Mouse (Mus musculus) urinary bladder, adult 2 months (tissue): ENCODE measurements around the gene 1700092M07Rik. TPM values are rescaled to one million over a fixed set of nuclear protein-coding genes. Genes with fewer than 3 reads are reported as not detected.

Experiments
- DNase-seq: peaks from one replicate; pipeline ENCODE4 v3.0.0; 2022; ENCODE audit warnings: low spot score
- polyA plus RNA-seq: library from polyadenylated mRNA; depleted of rRNA; stranded (reverse); fragments of >200 nt; gene quantifications from 2 replicates; pipeline ENCODE4 v1.2.3, GENCODE M21; 2012

The 1700092M07Rik gene
- polyA plus RNA-seq, 1 experiment = 0.19 TPM

DNA sequence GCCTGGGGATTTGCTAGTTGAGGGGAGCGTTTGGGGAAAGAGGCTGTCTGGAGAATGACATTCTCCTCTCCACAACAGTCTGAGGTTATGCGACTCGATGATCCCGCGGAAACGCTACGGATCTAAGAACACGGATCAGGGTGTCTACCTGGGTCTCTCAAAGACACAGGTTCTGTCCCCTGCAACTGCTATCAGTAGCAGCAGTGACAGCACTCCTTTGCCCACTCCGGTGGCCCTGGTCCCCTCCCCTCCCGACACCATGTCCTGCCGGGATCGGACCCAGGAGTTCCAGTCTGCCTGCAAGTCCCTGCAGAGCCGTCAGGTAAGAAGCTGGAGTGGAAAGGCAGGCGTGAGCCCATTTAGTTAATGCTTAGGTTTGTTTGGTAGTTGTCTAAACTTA, 1.7 kb downstream of the 1700092M07Rik start:
- no peak for DNase-seq

DNA sequence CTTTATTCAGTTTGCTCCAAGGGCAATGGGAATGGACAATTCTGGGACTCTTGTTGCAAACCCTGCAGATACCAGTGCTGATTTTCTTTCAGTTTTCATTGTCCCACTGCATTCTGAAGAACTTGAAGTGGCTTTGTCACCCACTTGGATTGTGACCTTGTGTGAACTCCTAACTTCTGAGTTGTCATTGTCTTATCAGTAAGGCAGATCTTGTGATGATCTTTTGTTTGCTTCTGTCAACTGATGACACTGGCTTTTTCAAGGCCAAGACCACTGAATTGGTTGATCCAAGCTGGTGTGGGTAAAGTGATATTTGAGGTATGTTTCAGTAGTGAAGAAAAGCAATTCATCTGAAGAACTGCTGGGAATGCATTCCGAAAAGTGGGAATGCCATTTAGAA, 4.9 kb downstream of the 1700092M07Rik start:
- DNase-seq = no peak

DNA sequence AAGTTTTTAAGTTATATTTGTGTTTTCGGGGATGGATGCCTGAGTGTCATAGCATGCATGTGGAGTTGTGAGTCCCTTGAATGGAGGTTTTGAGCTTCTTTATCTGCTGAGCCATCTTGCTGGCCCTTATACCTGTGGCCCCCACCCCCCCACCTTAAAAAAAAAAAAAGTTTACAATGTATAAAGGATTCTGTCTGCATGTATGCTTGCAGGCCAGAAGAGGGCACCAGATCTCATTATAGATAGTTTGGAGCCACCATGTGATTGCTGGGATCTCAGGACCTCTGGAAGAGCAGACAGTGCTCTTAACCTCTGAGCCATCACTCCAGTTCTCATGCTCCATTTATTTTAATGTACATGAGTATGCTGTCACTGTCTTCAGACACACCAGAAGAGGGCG, 6.8 kb downstream of the 1700092M07Rik start:
- no peak for DNase-seq

DNA sequence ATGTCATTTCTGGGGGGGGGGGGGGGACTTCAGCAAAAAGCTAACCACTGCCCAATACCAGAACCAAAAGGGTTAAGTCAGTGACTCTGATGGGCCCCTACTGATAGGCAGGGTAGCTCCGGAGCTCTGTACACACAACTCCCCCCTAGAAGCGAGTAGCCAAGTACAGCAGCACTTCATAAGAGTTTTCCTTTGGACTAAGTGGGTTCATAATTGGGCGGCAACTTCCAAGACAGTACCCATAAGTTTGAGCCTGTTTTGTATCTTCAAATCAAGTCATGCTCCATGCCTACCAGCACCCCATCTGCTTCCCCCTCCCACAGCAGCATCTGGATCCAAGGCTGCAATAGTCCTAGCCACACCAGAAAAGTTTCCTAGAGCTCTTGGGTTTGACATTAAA, 15.1 kb downstream of the 1700092M07Rik start:
- no peak for DNase-seq

DNA sequence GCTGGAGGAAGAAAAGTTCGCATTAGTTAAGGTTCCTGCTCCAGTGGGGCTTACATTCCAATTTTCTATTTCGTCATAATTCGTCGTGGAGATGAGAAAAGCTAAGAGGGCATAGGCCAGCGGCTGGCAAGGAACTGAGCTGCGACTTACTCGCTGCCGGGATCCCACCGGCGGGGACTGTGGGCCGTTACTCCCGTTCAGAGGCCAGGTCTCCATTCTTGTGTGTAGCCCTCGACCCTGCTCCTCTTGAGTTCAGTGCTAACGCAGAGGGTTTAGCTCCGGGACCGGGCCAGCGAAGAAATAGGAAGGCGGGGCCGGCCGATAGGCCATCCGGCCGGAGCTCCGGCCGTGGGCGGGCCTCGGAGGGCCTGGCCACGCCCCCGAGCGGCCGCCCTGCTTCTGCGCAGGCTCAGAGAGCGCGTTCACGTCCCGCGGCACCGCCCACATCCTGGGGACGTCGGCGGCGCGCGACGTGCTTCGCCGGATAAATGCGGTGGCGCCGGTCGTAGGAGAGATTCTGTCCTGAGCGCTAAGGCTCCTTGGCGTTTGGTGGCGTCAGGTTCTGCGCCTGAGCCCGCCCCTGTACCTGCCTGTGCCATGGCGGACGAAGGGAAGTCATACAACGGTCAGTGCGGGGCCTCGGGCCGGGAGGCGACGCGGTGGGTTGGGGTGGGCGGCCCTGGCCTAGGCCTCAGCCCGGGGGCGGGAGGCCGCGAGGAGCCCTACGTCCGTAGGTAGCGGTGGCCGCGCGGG, 16.3 kb downstream of the 1700092M07Rik start, which contains the start of gene Nxf1:
Gene Nxf1, plus strand, starts transcription at position 439 of the 753 bp plus-strand sequence.
- DNase-seq = peak; percentile 91

DNA sequence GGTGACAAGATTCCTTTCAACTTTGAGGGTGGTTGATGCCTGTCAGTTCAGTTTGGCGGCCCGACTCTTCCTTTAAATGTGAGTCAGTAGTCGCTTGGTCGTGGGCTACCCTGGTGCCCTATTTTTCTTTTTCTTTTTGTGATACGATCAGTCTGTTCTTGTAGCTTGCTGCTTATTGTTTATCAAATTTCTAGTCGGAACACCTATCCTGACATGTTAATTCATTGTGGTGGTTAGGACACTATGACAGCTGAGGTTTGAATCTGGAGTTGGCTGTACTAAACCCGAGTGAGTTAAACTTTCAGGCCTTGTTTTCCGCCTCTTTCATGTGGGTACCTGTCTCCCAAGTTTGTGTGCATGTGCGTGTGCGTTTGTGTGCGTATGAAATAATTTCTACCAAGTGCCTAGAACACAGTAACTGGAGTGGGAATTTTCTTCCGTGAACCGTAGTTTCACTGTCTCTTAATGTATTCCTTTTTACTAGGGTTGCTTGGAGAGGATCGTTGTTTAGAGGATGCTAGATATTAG, 17.0 kb downstream of the 1700092M07Rik start:
- no peak for DNase-seq

DNA sequence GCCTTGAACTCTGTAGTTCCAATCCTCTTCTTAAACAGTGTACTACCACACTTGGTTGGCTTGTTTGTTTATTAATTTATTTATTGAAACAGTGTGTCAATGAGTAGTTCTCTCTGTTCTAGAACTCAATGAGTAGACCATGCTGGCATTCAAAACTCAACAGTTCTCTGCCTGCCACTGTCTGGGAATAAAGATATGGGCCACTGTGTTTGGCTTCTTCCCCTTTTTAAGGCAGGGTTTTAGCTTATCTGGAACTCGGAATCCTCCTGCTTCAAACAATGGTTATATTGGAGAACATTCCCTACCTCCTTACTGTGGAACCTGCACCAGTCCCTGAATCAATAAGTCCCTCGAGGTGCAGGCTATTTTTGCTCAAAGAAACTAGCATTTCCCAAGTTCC, 18.4 kb downstream of the 1700092M07Rik start:
- no peak for DNase-seq

DNA sequence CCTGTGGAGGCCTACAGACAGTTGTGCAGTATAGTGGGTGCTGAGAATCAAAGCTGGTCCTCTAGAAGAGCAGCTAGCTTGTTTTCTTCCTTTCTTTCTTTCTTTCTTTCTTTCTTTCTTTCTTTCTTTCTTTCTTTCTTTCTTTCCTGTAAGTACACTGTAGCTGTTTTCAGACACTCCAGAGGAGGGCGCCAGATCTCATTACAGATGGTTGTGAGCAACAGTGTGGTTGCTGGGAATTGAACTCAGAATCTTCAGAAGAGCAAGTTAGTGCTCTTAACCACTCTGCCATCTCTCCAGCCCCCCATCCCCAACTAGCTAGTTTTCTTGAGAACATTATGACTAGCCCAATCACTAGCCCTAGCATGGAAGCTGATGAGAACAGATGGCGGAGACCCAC, 20.2 kb downstream of the 1700092M07Rik start:
- no peak for DNase-seq

DNA sequence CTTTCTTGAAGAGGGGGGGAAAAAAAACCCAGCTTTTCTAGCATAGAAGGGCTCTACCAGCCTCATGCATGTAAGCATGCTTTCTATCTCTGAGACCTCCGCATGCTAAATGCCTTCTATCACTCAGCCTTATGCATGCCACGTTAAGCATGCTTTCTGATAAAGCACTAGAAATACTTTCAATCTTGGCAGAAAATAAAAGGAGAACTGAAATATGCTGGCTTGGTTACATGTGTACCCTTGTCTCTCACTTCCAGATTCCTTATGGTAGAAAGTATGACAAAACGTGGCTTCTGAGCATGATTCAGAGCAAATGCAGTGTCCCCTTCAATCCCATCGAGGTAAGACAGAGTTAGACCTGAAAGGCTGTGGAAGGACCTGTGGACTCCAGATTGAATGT, 22.8 kb downstream of the 1700092M07Rik start:
- no peak for DNase-seq

DNA sequence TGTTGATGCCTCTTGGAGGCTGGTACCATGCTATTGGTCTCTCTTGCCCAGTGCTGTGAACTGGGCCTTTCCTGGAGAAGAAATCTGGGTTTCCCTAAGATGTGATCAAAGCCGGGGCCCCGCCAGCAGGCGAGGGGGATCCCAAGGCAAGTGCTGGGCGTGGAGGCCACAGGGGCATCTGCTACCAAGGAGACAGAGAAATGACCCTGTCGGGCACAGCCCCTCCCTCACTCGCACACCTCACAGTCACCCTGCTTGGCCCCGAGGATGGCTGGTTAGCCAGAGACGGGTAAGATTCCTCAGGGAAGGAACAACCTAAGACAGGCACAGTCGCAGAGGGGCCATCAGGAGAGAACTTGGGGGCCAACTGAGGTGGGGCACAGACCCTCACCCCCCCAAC, 25.0 kb downstream of the 1700092M07Rik start:
- no peak for DNase-seq

DNA sequence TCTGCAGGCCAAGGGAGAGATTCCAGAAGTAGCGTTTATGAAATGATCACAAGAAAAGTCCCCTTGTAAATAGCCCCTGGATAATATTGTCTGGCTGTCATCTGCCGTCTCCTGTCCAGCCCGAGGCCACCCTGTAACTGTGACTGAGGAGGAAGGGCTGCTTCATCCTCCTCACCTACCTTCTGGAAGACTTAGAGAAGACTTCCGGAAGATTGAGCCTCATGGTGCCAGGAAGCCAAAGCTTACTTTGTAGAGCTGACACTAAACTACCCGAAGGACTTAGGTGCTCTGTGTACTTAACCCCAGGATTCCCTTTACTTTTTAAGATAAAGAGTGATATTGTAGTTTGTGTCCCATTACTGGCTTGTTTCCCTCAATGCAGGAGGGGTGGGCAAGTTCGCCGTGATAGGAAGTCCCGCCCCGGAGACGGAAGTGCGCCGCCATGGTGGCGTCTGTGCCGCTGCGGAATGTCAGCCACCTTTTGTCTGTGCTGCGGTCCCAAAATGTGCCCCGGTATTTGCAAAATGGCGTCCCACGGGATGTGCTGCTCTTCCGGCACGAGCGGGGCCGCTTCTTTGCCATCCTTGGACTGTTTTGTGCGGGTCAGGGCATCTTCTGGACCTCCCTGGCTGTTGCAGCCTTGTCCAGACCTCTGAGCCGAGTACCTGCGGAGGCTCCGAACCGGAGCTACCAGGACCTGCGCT, 30.2 kb downstream of the 1700092M07Rik start, which contains the start of gene Tmem223:
Gene Tmem223, plus strand, starts transcription at position 430 of the 704 bp plus-strand sequence.
- peak; percentile 65 for DNase-seq

DNA sequence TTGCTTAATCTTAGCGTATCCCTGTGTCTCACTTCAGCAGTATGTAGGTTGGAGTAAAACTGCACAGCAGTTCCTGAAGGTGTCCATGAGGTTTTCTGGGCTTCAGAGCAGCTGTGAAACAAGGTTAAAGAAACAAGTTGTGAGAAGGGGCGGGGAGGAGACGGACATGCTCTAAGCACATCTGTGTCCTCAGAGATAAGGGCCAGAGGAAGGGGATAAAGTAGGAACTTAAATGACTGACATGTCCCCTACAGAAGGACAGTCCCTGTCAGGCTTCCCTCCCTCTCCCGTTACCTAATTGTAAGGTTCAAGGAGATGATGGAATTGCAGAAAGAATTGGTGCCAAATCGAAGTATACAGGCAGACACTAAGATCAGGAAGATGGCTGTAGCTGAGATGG, 32.5 kb downstream of the 1700092M07Rik start:
- DNase-seq = no peak

DNA sequence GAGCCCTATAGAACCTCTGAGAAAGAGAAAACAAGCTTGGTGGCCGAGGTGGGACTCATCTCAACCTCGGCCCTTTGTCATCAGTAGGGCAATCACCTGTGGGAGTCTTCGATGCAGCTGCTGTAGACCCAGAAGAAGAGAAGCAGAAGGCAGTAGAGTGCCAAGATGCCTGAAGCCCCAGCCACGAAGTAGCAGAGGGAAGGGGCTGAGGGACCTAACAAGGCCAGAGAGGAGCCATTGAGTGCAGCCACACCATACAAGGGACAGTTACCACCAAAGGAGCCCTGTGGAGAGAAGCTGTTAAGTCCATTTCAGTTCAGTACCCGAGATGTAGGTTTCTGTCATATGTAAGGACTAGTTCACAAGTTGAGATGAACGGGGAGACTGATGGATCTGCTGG, 32.9 kb downstream of the 1700092M07Rik start:
- DNase-seq = no peak

DNA sequence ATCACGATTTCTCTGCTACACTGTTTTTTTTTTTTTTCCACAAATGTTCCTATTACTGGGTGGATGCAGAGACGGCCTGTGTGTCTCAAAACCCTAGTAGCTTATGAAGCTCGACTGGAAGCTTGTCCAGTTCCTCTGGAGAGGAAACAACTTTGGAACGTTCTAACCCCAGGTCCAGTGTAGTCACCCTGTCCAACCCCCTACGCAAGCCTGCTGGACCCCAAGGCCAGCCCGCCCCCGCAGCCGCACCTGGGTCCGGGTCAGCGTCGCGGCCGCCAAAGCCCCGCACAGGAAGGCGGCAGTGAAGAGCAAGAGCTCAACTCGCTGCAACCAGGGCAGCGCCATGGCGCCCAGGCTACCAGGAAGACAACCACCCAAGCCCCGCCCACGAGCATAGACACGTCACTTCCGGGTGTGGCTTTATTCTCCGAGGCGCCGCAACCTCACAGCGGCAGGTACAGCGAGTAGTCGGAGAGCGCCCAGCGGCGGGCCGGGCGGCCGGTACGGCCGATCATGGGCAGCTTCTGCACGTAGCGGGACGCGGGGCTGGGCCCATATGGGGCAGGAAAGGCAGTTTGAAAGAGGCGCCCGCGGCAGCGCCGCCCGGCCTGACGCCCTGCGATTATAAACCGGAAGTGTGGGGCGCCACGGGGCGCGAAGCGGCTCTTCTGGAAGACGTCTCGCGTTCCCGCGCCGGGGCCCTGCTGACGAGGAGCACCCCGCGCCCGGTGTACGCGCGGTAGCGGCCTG, 33.7 kb downstream of the 1700092M07Rik start, which contains the start of gene Tmem179b:
Gene Tmem179b, minus strand, starts transcription at position 382 of the 750 bp plus-strand sequence.
- peak; percentile 94 for DNase-seq

DNA sequence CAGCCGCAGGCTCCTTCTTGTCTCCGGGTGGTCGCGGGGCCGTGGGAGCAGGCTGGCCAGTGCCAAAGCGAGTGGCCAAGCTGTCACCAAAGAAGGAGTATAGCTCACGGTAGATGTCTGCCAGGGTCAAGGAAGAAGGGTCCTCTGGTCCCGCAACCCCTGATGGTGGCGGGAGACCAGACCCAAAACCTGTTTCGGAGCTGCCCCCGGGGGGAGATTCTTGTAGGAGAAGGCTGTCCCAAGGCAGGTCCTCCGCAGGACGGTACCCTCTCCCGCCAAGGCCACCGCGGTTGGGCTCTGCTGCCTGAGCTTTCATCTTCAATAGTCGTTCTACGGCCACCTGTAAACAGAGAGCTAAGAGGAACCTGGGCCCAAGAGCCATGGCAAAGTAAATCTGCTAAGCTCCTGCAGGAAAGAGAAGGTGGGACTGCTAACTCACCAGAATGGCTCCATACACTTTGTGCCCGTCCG, 34.5 kb downstream of the 1700092M07Rik start:
- DNase-seq = no peak

DNA sequence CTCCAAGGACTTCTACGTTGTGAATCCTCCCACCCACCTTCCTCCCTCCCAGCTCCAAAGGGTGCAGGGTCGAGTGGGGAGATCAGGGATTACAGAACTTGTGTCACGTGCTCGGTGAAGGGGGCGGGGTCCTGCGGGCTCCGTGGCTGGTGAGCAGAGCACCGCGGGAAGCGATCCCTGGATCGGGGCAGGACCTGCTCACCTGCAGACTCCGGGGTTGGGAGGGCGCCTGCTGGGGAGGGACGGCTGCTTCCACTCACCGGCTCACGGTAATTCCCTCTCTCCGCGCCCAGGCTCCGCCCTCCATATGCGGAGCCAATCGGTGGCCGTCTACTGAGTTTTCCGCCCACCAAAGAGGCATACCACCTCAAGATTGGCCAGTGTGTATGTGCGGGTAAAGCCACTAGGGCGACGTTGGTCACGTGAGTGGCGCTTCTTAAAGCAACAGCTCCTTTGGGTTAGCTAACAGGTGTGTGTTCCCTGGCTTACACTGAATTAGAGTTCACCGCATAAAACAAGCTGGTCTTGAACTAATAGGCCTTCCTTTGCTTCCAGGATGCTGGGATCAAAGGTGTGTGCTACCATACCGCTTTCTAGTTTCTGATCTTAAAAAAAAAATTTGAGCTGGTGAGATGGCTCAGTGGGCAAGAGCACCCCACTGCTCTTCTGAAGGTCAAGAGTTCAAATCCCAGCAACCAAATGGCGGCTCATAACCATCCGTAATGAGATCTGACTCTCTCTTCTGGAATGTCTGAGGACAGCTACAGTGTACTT, 45.7 kb downstream of the 1700092M07Rik start, which contains the start of gene Taf6l:
Gene Taf6l, minus strand, starts transcription at position 410 of the 774 bp plus-strand sequence.
- peak; percentile 79 for DNase-seq

DNA sequence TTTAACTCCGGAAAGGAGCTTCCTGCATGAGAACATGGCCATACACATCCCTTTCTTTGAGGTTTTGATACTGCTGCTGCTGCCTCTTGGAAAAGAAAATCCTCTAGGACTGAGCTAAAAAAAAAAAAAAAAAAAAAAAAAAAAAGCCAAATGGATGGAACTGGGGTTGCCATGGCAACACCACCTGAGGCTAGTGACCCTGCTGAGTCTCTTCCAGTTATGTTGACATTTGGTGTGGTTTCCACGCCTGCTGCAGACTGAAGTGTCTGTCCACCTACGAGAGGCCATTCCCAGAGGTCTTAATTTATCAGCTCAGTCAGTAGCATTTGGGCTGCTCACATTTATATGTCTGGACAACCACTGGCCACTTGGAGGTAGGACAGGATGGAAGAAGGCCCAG, 48.0 kb downstream of the 1700092M07Rik start:
- no peak for DNase-seq

DNA sequence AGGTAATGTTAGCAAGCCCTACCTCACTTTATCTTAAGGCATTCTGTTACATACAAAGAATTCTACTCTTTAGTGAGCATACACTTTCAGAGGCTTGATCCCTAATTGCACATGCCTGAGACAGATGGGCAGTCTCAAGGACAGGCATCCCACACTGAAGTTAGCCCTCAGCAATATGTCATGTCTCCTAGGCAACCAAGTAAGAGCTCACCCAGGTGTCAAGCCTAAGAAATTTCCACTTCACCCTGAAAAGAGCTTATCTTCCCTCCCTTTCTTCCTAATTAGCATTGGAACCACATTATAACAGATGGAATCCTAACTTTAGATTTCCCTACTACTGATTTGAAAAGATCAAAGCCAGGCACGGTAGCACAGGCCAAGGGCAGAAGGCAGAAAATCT, 48.7 kb downstream of the 1700092M07Rik start:
- no peak for DNase-seq

DNA sequence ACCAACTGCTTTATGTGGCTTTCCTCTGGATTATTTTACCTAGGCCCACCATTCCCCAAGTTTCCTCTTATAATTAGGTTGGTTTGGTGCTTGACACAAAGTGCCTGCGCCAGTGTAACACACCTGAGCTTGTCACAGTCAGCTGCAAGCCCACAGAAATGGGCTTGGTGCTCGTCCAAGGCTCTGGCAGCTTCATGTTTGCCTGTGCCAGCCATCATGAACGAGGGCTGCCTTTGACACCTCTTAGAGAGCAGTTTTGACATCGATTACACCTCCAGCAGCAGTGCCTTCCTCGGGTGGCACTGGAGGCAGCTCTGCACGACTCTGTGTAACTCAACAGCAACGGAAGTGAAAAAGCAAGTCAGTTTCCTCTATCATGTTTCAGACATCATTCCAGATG, 49.7 kb downstream of the 1700092M07Rik start:
- DNase-seq = no peak
